Mouse (Mus musculus): ENCODE measurements around the gene Chst11. TPM values are rescaled to one million over a fixed set of nuclear protein-coding genes. Genes with fewer than 3 reads are reported as not detected.
A peak's percentile ranks its signal among the peaks of the same experiment; 100 is the strongest.

Gene Chst11
- total and polyA plus RNA-seq, 3 experiments, result 3.1 to 10.6 TPM; not detected in 1

DNA sequence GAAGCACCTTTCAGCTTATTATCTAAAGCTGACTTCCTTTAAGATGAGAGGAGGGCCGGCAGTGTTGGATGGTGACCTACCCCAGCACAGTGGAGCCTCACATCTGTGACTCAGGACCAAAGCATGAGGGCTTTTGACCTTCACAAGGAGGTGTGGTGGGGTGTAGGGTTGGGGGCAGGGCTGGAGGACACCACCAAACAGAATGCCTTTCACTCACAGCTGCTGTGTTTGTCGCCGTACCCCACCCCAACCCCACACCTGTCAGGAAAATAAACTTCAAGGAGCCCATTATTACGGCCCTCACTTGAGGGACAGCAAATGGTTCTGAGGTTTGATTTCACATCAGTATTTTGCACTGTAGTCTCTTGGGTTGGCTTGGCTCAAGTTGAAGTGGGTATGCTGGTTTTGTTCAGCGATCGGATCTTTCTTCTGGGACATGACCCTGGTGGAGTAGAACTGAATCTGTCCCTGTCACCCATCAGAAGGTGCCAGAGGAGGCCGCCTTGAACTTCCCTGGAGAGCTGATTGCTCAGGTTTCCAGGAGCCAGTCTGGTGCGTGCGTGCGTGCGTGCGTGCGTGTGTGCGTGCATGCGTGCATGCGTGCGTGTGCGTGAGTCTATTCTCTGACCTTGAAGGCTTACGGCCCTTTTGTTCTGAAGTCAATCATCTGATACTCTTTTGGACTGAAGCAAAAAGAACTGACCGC, 51.2 kb downstream of the Chst11 start:
- H3K27ac ChIP-seq (ENCODE audit: control insufficient read depth, low read depth, low read length), result no peak overlapping the region
- peaks cover 4 to 5% of the 10 kb centered on the region in 2 experiments; a peak in 2 of 4 replicates for H3K4me1 ChIP-seq (ENCODE audit: control insufficient read depth in 1 of 2, insufficient read depth in 2 of 2, low read length in 2 of 2)
- no peaks in the 10 kb centered on the region for H3K79me2 ChIP-seq (ENCODE audit: control insufficient read depth, insufficient read depth, low read length, poor library complexity)
- DNase-seq (ENCODE audit: low read depth, low spot score), result peak; percentile 7
- H3K4me3 ChIP-seq (ENCODE audit: control insufficient read depth in 1 of 2, insufficient read depth in 1 of 2, low read depth in 2 of 2, low read length in 2 of 2), result no peak overlapping the region
- H3K9ac ChIP-seq (ENCODE audit: control insufficient read depth, low read depth, low read length, poor library complexity, severe bottlenecking), result no peak overlapping the region
- H3K36me3 ChIP-seq (ENCODE audit: control insufficient read depth in 1 of 2, insufficient read depth in 2 of 2, low read length in 2 of 2), result peaks cover 0 to 9% of the 10 kb centered on the region in 2 experiments; a peak in 2 of 4 replicates
- no peaks in the 10 kb centered on the region for H3K27me3 ChIP-seq (ENCODE audit: control insufficient read depth in 1 of 2, insufficient read depth in 2 of 2, low read length in 2 of 2)
- TF ChIP-seq MXI1 (IDR thresholded peaks at IDR 0.05; ENCODE audit: low read depth, low read length) (no peak), MAX (IDR thresholded peaks at IDR 0.05; ENCODE audit: low read length) (no peak), CTCF (IDR thresholded peaks at IDR 0.05 in 2 of 3, conservative IDR thresholded peaks at IDR 0.05 in 1 of 3; ENCODE audit: control insufficient read depth in 1 of 3, insufficient read depth in 1 of 3, low read depth in 2 of 3, low read length in 3 of 3, poor library complexity in 1 of 3, severe bottlenecking in 1 of 3) (no peak), KAT2A (conservative IDR thresholded peaks at IDR 0.05; ENCODE audit: low read depth, low read length) (no peak), USF2 (IDR thresholded peaks at IDR 0.05; ENCODE audit: borderline replicate concordance in 1 of 2, insufficient read depth in 1 of 2, low read depth in 1 of 2, low read length in 2 of 2) (no peak), NRF1 (IDR thresholded peaks at IDR 0.05; ENCODE audit: insufficient read depth, low read depth, low read length, poor library complexity, severe bottlenecking) (no peak)
- no peaks in the 10 kb centered on the region for H3K9me3 ChIP-seq (replicated peaks; ENCODE audit: insufficient read depth, low read length)

DNA sequence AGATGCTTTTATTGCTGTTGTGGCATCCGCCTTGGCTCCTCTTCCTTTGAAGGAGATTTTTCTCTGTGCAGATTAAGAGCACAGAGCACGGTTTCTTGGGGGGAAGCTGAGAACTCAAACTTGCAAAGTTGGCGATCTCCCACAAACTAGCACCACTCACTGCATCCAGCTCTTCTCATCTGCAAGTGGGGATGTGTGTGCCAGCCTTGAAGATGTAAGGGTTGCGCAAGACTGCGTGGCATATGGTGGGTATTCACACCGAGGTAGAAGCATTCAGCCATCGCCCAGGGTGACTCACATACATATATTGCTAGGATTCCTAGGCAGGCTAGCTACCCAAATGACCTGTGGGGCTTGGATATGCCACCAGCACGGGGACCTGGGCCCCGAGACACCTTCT, 52.9 kb downstream of the Chst11 start:
- Histone ChIP-seq H3K36me3 (ENCODE audit: control insufficient read depth in 1 of 2, insufficient read depth in 2 of 2, low read length in 2 of 2) (peaks cover 0 to 9% of the 10 kb centered on the region in 2 experiments; a peak in 2 of 4 replicates), H3K9me3 (replicated peaks; ENCODE audit: insufficient read depth, low read length) (no peaks in the 10 kb centered on the region), H3K4me1 (ENCODE audit: control insufficient read depth in 1 of 2, insufficient read depth in 2 of 2, low read length in 2 of 2) (peaks cover 4 to 5% of the 10 kb centered on the region in 2 experiments; a peak in 2 of 4 replicates), H3K79me2 (ENCODE audit: control insufficient read depth, insufficient read depth, low read length, poor library complexity) (no peaks in the 10 kb centered on the region), H3K27ac (ENCODE audit: control insufficient read depth, low read depth, low read length) (no peak overlapping the region), H3K9ac (ENCODE audit: control insufficient read depth, low read depth, low read length, poor library complexity, severe bottlenecking) (no peak overlapping the region), H3K4me3 (ENCODE audit: control insufficient read depth in 1 of 2, insufficient read depth in 1 of 2, low read depth in 2 of 2, low read length in 2 of 2) (no peak overlapping the region), H3K27me3 (ENCODE audit: control insufficient read depth in 1 of 2, insufficient read depth in 2 of 2, low read length in 2 of 2) (no peaks in the 10 kb centered on the region)
- TF ChIP-seq SMC3 (IDR thresholded peaks at IDR 0.05; ENCODE audit: low read depth, low read length), result no peak
- DNase-seq (ENCODE audit: low read depth, low spot score), result no peak

DNA sequence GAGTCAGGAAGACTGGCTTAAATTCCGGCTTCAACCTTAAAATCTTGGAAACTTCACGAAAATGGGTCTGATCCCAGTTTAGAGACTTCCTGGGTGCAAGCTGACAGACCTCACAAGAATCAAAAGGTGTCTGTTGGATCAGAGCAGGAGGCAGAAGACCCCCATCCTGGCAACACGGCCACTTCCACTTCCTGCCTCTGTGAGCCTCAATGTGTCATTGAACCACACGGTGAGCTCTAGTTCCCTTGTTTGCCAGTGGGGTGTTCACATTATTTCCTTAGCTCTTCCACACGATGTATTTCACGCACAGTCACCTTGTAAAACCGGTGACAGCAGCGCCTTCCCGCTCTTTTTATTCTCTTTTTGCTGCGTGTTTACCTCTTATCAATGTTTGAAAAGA, 54.1 kb downstream of the Chst11 start:
- TF ChIP-seq RCOR1 (IDR thresholded peaks at IDR 0.05; ENCODE audit: low read depth, low read length), result no peak
- TF ChIP-seq GABPA (IDR thresholded peaks at IDR 0.05; ENCODE audit: low read depth, low read length), result no peak
- no peak for TF ChIP-seq MXI1 (IDR thresholded peaks at IDR 0.05; ENCODE audit: low read depth, low read length)
- no peak for TF ChIP-seq MYC (IDR thresholded peaks at IDR 0.05; ENCODE audit: low read depth, low read length)
- no peak for TF ChIP-seq TAL1 (IDR thresholded peaks at IDR 0.05; ENCODE audit: low read length)
- no peak for TF ChIP-seq HCFC1 (IDR thresholded peaks at IDR 0.05; ENCODE audit: low read depth, low read length)
- no peak for TF ChIP-seq ELF1 (IDR thresholded peaks at IDR 0.05; ENCODE audit: low read depth, low read length)
- TF ChIP-seq ZMIZ1 (IDR thresholded peaks at IDR 0.05; ENCODE audit: low read depth, low read length), result no peak
- TF ChIP-seq MYB (IDR thresholded peaks at IDR 0.05; ENCODE audit: low read depth, low read length), result no peak
- TF ChIP-seq ETS1 (IDR thresholded peaks at IDR 0.05; ENCODE audit: low read depth, low read length), result no peak
- TF ChIP-seq USF1 (IDR thresholded peaks at IDR 0.05; ENCODE audit: low read depth, low read length), result no peak
- no peak for TF ChIP-seq E2F4 (IDR thresholded peaks at IDR 0.05; ENCODE audit: borderline replicate concordance, low read depth, low read length)
- no peak overlapping the region for H3K27ac ChIP-seq (ENCODE audit: control insufficient read depth, low read depth, low read length)
- no peak for DNase-seq (ENCODE audit: low read depth, low spot score)
- peaks cover 4 to 5% of the 10 kb centered on the region in 2 experiments; a peak in 2 of 4 replicates for H3K4me1 ChIP-seq (ENCODE audit: control insufficient read depth in 1 of 2, insufficient read depth in 2 of 2, low read length in 2 of 2)
- peaks cover 0 to 9% of the 10 kb centered on the region in 2 experiments; a peak in 2 of 4 replicates for H3K36me3 ChIP-seq (ENCODE audit: control insufficient read depth in 1 of 2, insufficient read depth in 2 of 2, low read length in 2 of 2)
- H3K9me3 ChIP-seq (replicated peaks; ENCODE audit: insufficient read depth, low read length), result no peaks in the 10 kb centered on the region
- no peak overlapping the region for H3K4me3 ChIP-seq (ENCODE audit: control insufficient read depth in 1 of 2, insufficient read depth in 1 of 2, low read depth in 2 of 2, low read length in 2 of 2)
- H3K9ac ChIP-seq (ENCODE audit: control insufficient read depth, low read depth, low read length, poor library complexity, severe bottlenecking), result no peak overlapping the region
- H3K27me3 ChIP-seq (ENCODE audit: control insufficient read depth in 1 of 2, insufficient read depth in 2 of 2, low read length in 2 of 2), result no peaks in the 10 kb centered on the region
- H3K79me2 ChIP-seq (ENCODE audit: control insufficient read depth, insufficient read depth, low read length, poor library complexity), result no peaks in the 10 kb centered on the region
